Mouse (Mus musculus): ENCODE results near the gene Zfp109. TPM values are rescaled to one million over a fixed set of nuclear protein-coding genes. Genes with fewer than 3 reads are reported as not detected.

Zfp109 gene
- total RNA-seq, 1 experiment from 2014 or later = 1.2 TPM

DNA sequence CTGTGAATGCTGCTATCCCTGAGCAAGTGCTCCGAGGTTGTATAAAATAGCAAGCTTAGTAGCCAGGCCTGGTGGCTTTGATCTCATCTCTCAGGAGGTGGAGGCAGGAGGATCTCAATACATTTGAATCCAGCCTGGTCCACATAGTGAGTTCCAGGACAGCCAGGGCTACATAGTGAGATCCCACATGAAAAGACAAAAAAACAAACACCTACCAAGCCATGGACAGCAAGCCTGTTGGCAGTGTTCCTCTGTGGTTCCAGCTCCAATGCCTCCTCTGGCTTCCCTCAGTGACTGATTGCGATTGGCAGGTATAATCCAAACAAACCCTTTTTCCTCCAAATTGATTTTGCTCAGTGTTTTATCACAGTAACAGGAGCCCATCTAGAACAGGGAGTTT lies 27.1 kb downstream of the Zfp109 start:
- no peak for ATAC-seq (ENCODE audit: extremely low read depth, insufficient number of reproducible peaks, low FRiP score, poor library complexity, severe bottlenecking)

- no peak for ATAC-seq (ENCODE audit: extremely low read depth, insufficient number of reproducible peaks, low FRiP score, poor library complexity, severe bottlenecking)
Observed at GRCm38 (mm10) chr7:24208282-24208886, 29.0 kb downstream of the Zfp109 start.

DNA sequence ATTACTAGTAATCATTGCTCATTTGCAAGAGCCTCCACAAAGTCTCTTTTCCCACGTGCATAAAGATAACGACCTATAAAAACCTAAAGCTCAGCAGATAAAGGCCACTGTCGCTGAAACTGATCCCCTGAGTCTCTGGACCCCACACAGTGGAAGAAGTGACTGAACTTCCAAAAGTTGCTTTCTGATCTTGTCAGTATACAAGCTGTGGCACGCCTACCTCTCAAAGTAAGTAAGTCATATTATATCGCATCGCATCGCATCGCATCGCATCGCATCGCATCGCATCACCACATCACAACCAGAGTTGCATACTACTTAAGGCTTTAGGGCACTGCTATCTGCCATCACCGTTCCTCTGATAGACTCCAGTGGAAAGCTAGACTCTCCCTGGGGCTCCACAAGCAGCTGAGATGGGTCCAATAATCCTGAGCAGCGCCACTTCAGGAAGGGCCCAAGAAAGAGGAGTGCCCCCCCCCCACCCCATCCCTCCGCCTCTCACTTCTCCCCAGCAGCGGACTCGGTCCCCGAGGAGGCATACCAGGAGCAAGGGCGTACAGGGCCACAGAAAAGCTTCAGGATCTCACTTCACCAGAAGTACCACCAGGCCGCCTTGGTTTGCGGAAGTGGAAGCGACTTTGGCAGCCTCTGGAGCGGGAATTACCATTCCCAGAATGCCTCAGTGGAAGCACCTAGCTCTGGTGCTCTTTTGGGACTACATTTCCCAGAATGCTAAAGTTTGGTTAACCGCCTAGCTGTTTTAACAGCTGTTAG lies 29.7 kb downstream of the Zfp109 start:
- ATAC-seq (ENCODE audit: extremely low read depth, insufficient number of reproducible peaks, low FRiP score, poor library complexity, severe bottlenecking) = no peak

DNA sequence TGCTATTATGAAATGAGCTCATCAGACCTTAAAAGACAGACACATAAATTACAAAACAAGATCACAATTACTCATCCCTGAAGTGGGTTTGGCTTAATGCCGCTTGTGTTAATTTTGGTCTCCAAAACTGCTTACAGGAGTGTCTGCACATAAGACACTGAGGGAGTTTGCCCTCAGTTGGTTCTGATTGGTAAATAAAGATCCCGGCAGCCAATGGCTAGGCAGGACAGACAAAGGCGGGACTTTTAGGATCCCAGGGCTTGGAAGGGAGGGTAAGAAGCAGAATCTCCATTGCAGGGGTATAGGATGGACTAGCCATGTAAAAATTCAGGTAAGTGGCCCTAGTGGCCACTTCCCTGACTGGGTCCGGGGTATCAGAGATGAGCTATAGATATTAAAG lies 40.4 kb downstream of the Zfp109 start:
- no peak for ATAC-seq (ENCODE audit: extremely low read depth, insufficient number of reproducible peaks, low FRiP score, poor library complexity, severe bottlenecking)

GRCm38 (mm10) chr7:24193157-24193556 lies 44.2 kb downstream of the Zfp109 start:
- ATAC-seq (ENCODE audit: extremely low read depth, insufficient number of reproducible peaks, low FRiP score, poor library complexity, severe bottlenecking) = no peak

DNA sequence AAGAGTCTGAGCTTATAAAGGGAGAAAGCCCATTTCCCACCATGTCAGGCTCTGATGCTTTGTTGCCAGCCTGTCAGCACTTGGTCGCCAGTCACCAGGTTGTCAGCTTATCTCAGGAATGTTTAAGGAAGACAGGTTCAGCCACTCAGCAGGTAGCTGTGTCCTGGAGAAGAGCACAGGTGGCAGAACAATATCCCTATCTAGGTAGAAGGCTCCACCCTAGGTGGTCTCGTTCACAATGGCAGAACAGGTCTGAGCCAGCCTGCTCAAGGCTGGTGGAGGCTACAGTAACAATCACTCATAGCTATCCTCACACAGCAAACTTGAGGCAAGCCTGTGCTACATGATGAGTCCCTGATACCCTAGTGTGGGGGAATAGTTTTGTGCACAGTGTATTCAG lies 46.0 kb downstream of the Zfp109 start:
- ATAC-seq (ENCODE audit: extremely low read depth, insufficient number of reproducible peaks, low FRiP score, poor library complexity, severe bottlenecking) = no peak

GRCm38 (mm10) chr7:24189571-24189944 lies 47.8 kb downstream of the Zfp109 start:
- no peak for ATAC-seq (ENCODE audit: extremely low read depth, insufficient number of reproducible peaks, low FRiP score, poor library complexity, severe bottlenecking)

DNA sequence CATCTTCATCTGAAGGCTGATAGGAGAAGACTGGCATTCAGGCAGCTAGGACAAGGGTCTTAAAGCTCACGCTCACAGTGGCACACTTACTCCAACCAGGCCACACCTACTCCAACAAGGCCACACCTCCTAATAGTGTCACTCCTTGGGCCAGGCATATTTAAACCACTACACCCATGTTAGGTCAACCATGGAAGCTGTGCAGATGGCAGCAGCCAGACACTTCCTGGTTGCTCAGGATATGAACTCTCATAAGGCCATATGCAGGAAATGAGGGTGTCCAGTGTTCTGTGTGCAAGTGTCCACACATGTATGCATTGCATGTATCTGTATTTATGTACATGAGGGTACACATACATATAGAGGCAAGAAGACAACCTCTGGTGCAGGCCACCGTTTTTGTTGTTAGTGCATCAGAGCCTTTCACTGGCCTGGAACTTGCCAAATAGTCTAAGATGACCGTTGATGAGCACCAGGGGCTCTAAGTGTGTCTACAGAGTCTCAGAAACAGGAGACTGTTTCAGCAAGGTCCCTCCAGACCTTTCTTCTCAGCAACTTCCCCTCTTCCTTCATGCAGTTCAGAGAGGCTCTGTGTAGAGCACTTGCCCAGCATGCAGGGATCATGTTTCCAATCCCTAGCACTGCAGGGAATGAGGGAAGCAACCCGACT lies 48.3 kb downstream of the Zfp109 start:
- no peak for ATAC-seq (ENCODE audit: extremely low read depth, insufficient number of reproducible peaks, low FRiP score, poor library complexity, severe bottlenecking)

DNA sequence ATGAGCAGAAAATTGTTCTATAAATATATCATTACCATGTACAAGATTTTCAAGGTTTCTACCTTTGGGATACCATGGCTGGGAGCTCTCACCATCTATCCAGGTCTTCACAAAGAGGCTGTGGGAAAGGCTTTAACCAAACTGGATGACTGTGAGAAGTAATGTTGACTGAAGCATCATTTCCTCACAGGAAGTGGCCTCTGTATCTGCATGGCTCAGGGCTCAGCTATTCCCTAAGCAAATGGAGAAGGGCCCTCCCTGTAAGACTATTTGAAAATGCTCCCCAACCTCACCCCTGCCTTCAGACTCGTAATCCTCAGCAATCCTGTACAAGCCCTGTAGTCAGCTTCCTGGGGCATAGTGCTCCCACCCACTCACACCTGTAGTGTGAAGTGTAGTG lies 49.7 kb downstream of the Zfp109 start:
- no peak for ATAC-seq (ENCODE audit: extremely low read depth, insufficient number of reproducible peaks, low FRiP score, poor library complexity, severe bottlenecking)

Other genes with a start within 250 kb of the Zfp109 start
- gene V1rd19, start 235.9 kb downstream of the Zfp109 start, total RNA-seq (2017) = not detected in 2 replicates
- gene Vmn1r183, start 184.3 kb downstream of the Zfp109 start, total RNA-seq (2017) = 0.12 TPM in 1 of 2 replicates, not detected in the other
- gene Zfp180, start 155.6 kb downstream of the Zfp109 start, total RNA-seq (2017) = 28.9 and 29.6 TPM in 2 replicates
- 2.2 and 2.9 TPM in 2 replicates for gene Zfp112, start 125.2 kb downstream of the Zfp109 start, total RNA-seq (2017)
- 7.2 and 9.6 TPM in 2 replicates for gene Zfp235, start 103.4 kb downstream of the Zfp109 start, total RNA-seq (2017)
- gene Zfp114, start 62.5 kb downstream of the Zfp109 start, total RNA-seq (2017) = 0.25 and 0.35 TPM in 2 replicates
- gene Zfp111, start 26.1 kb downstream of the Zfp109 start, total RNA-seq (2017) = 0.25 and 0.35 TPM in 2 replicates
- gene Zfp108, start 17.2 kb upstream of the Zfp109 start, total RNA-seq (2017) = 0.47 and 0.49 TPM in 2 replicates
- 0.37 and 0.47 TPM in 2 replicates for gene Zfp93, start 32.9 kb upstream of the Zfp109 start, total RNA-seq (2017)
- 8.3 and 10.1 TPM in 2 replicates for gene Zfp61, start 63.7 kb upstream of the Zfp109 start, total RNA-seq (2017)
- gene Zfp94, start 79.1 kb upstream of the Zfp109 start, total RNA-seq (2017) = 8.7 and 14.6 TPM in 2 replicates
- not detected in 2 replicates for gene Tescl, start 96.4 kb upstream of the Zfp109 start, total RNA-seq (2017)
- not detected in 2 replicates for gene Lypd5, start 111.6 kb upstream of the Zfp109 start, total RNA-seq (2017)
- 13.6 and 14.8 TPM in 2 replicates for gene Kcnn4, start 132.7 kb upstream of the Zfp109 start, total RNA-seq (2017)
- gene Smg9, start 162.1 kb upstream of the Zfp109 start, total RNA-seq (2017) = 30.7 and 33.6 TPM in 2 replicates
- 3.1 and 4.4 TPM in 2 replicates for gene Irgc1, start 214.7 kb upstream of the Zfp109 start, total RNA-seq (2017)
- gene Plaur, start 224.9 kb upstream of the Zfp109 start, total RNA-seq (2017) = 209 and 221 TPM in 2 replicates
- gene Cadm4, start 244.5 kb upstream of the Zfp109 start, total RNA-seq (2017) = not detected in 2 replicates